Mouse (Mus musculus): Measurements from ENCODE around the gene Phip. TPM values are rescaled to one million over a fixed set of nuclear protein-coding genes. Genes with fewer than 3 reads are reported as not detected.
A peak's percentile ranks its signal among the peaks of the same experiment; 100 is the strongest.

The Phip gene
- polyA plus RNA-seq, 1 experiment from 2014 or later = 145 TPM

- Histone ChIP-seq H3K4me1 (ENCODE audit: control insufficient read depth, insufficient read depth, low read length) (0 out of 2 replicates have a peak, but pooled peaks cover 2% of the 10 kb centered on the region), H3K9ac (ENCODE audit: low read length) (peak overlapping the region; percentile 99), H3K36me3 (ENCODE audit: control insufficient read depth, insufficient read depth, low read length) (no peaks in the 10 kb centered on the region), H3K9me3 (ENCODE audit: control insufficient read depth, low read length) (no peaks in the 10 kb centered on the region), H3K27me3 (ENCODE audit: control insufficient read depth, insufficient read depth, low read length) (no peaks in the 10 kb centered on the region), H3K4me3 (ENCODE audit: low read depth, low read length) (peak overlapping the region; percentile 84), H3K4me2 (ENCODE audit: low read depth, severe bottlenecking) (peak overlapping the region; percentile 31; the same call in 1 of the 2 replicates), H3K27ac (replicated peaks; ENCODE audit: low read depth, low read length) (peak overlapping the region; percentile 99)
- ATAC-seq (ENCODE audit: insufficient number of reproducible peaks, low FRiP score, low TSS enrichment, low read depth) = peak; percentile 22
- 0% methylated on average over 28 of the region's 61 CpGs for WGBS
- no peak for DNase-seq (ENCODE audit: low spot score)
These were observed 364 bp downstream of the Phip start for GRCm38 (mm10) chr9:82974962-82975341.

- H3K4me2 ChIP-seq (ENCODE audit: low read depth, severe bottlenecking) = peak overlapping the region; percentile 31
- H3K9me3 ChIP-seq (ENCODE audit: control insufficient read depth, low read length) = no peaks in the 10 kb centered on the region
- 0 out of 2 replicates have a peak, but pooled peaks cover 2% of the 10 kb centered on the region for H3K4me1 ChIP-seq (ENCODE audit: control insufficient read depth, insufficient read depth, low read length)
- no peaks in the 10 kb centered on the region for H3K36me3 ChIP-seq (ENCODE audit: control insufficient read depth, insufficient read depth, low read length)
- H3K27ac ChIP-seq (replicated peaks; ENCODE audit: low read depth, low read length) = peak overlapping the region; percentile 99
- peak; percentile 90 for DNase-seq (ENCODE audit: low spot score)
- peak; percentile 85 for ATAC-seq (ENCODE audit: insufficient number of reproducible peaks, low FRiP score, low TSS enrichment, low read depth)
- no peaks in the 10 kb centered on the region for H3K27me3 ChIP-seq (ENCODE audit: control insufficient read depth, insufficient read depth, low read length)
- peak overlapping the region; percentile 84 for H3K4me3 ChIP-seq (ENCODE audit: low read depth, low read length)
- H3K9ac ChIP-seq (ENCODE audit: low read length) = peak overlapping the region; percentile 99
- under 1% methylated on average over 54 of the region's 75 CpGs for WGBS
These were observed 992 bp downstream of the Phip start for GRCm38 (mm10) chr9:82974187-82974861.

GRCm38 (mm10) chr9:82973321-82973892 is 1.9 kb downstream of the Phip start:
- Histone ChIP-seq H3K4me3 (ENCODE audit: low read depth, low read length) (peak overlapping the region; percentile 84), H3K27me3 (ENCODE audit: control insufficient read depth, insufficient read depth, low read length) (no peaks in the 10 kb centered on the region), H3K27ac (replicated peaks; ENCODE audit: low read depth, low read length) (no peak overlapping the region), H3K9me3 (ENCODE audit: control insufficient read depth, low read length) (no peaks in the 10 kb centered on the region), H3K4me1 (ENCODE audit: control insufficient read depth, insufficient read depth, low read length) (0 out of 2 replicates have a peak, but pooled peaks cover 2% of the 10 kb centered on the region), H3K36me3 (ENCODE audit: control insufficient read depth, insufficient read depth, low read length) (no peaks in the 10 kb centered on the region), H3K4me2 (ENCODE audit: low read depth, severe bottlenecking) (peak overlapping the region; percentile 64), H3K9ac (ENCODE audit: low read length) (peak overlapping the region; percentile 99)
- ATAC-seq (ENCODE audit: insufficient number of reproducible peaks, low FRiP score, low TSS enrichment, low read depth) = no peak
- 38% methylated on average over 8 of the region's 8 CpGs for WGBS
- DNase-seq (ENCODE audit: low spot score) = peak; percentile 31

GRCm38 (mm10) chr9:82971433-82971832 is 3.9 kb downstream of the Phip start:
- H3K36me3 ChIP-seq (ENCODE audit: control insufficient read depth, insufficient read depth, low read length) = no peaks in the 10 kb centered on the region
- WGBS = 85% methylated on average over 1 of the region's 1 CpGs
- no peak overlapping the region for H3K9ac ChIP-seq (ENCODE audit: low read length)
- ATAC-seq (ENCODE audit: insufficient number of reproducible peaks, low FRiP score, low TSS enrichment, low read depth) (no peak), DNase-seq (ENCODE audit: low spot score) (no peak)
- H3K27ac ChIP-seq (replicated peaks; ENCODE audit: low read depth, low read length) = no peak overlapping the region
- no peaks in the 10 kb centered on the region for H3K9me3 ChIP-seq (ENCODE audit: control insufficient read depth, low read length)
- no peak overlapping the region for H3K4me3 ChIP-seq (ENCODE audit: low read depth, low read length)
- H3K27me3 ChIP-seq (ENCODE audit: control insufficient read depth, insufficient read depth, low read length) = no peaks in the 10 kb centered on the region
- 0 out of 2 replicates have a peak, but pooled peaks cover 2% of the 10 kb centered on the region for H3K4me1 ChIP-seq (ENCODE audit: control insufficient read depth, insufficient read depth, low read length)
- no peak overlapping the region for H3K4me2 ChIP-seq (ENCODE audit: low read depth, severe bottlenecking)

GRCm38 (mm10) chr9:82967076-82967621 is 8.2 kb downstream of the Phip start:
- H3K4me2 ChIP-seq (ENCODE audit: low read depth, severe bottlenecking) = no peak overlapping the region
- H3K36me3 ChIP-seq (ENCODE audit: control insufficient read depth, insufficient read depth, low read length) = peaks cover 4% of the 10 kb centered on the region; the same call in 1 of the 2 replicates

GRCm38 (mm10) chr9:82963981-82964380 is 11.3 kb downstream of the Phip start:
- H3K4me3 ChIP-seq (ENCODE audit: low read depth, low read length) = no peak overlapping the region
- H3K27me3 ChIP-seq (ENCODE audit: control insufficient read depth, insufficient read depth, low read length) = no peaks in the 10 kb centered on the region
- H3K4me1 ChIP-seq (ENCODE audit: control insufficient read depth, insufficient read depth, low read length) = no peaks in the 10 kb centered on the region
- 94% methylated on average over 4 of the region's 4 CpGs for WGBS
- peaks cover 6% of the 10 kb centered on the region; the same call in 1 of the 2 replicates for H3K36me3 ChIP-seq (ENCODE audit: control insufficient read depth, insufficient read depth, low read length)
- DNase-seq (ENCODE audit: low spot score) (no peak), ATAC-seq (ENCODE audit: insufficient number of reproducible peaks, low FRiP score, low TSS enrichment, low read depth) (no peak)
- no peak overlapping the region for H3K27ac ChIP-seq (replicated peaks; ENCODE audit: low read depth, low read length)
- no peak overlapping the region for H3K4me2 ChIP-seq (ENCODE audit: low read depth, severe bottlenecking)
- no peaks in the 10 kb centered on the region for H3K9me3 ChIP-seq (ENCODE audit: control insufficient read depth, low read length)
- no peak overlapping the region for H3K9ac ChIP-seq (ENCODE audit: low read length)

More at GRCm38 (mm10) chr9:82967076-82967621, 8.2 kb downstream of the Phip start:
- DNase-seq (ENCODE audit: low spot score) = no peak
- Histone ChIP-seq H3K9ac (ENCODE audit: low read length) (no peak overlapping the region), H3K9me3 (ENCODE audit: control insufficient read depth, low read length) (no peaks in the 10 kb centered on the region), H3K4me1 (ENCODE audit: control insufficient read depth, insufficient read depth, low read length) (no peaks in the 10 kb centered on the region), H3K4me3 (ENCODE audit: low read depth, low read length) (no peak overlapping the region), H3K27me3 (ENCODE audit: control insufficient read depth, insufficient read depth, low read length) (no peaks in the 10 kb centered on the region), H3K27ac (replicated peaks; ENCODE audit: low read depth, low read length) (no peak overlapping the region)
- no peak for ATAC-seq (ENCODE audit: insufficient number of reproducible peaks, low FRiP score, low TSS enrichment, low read depth)
- WGBS = 91% methylated on average over 8 of the region's 8 CpGs

- H3K9me3 ChIP-seq (ENCODE audit: control insufficient read depth, low read length) = no peaks in the 10 kb centered on the region
- ATAC-seq (ENCODE audit: insufficient number of reproducible peaks, low FRiP score, low TSS enrichment, low read depth) = no peak
- no peak for DNase-seq (ENCODE audit: low spot score)
- WGBS = 57% methylated on average over 2 of the region's 2 CpGs
- H3K27ac ChIP-seq (replicated peaks; ENCODE audit: low read depth, low read length) = no peak overlapping the region
- H3K9ac ChIP-seq (ENCODE audit: low read length) = no peak overlapping the region
- H3K36me3 ChIP-seq (ENCODE audit: control insufficient read depth, insufficient read depth, low read length) = peaks cover 8% of the 10 kb centered on the region; the same call in 1 of the 2 replicates
- no peak overlapping the region for H3K4me3 ChIP-seq (ENCODE audit: low read depth, low read length)
- H3K4me2 ChIP-seq (ENCODE audit: low read depth, severe bottlenecking) = no peak overlapping the region
- H3K27me3 ChIP-seq (ENCODE audit: control insufficient read depth, insufficient read depth, low read length) = no peaks in the 10 kb centered on the region
- H3K4me1 ChIP-seq (ENCODE audit: control insufficient read depth, insufficient read depth, low read length) = no peaks in the 10 kb centered on the region
These were observed 14.0 kb downstream of the Phip start for GRCm38 (mm10) chr9:82961352-82961751.

- no peaks in the 10 kb centered on the region for H3K27me3 ChIP-seq (ENCODE audit: control insufficient read depth, insufficient read depth, low read length)
- H3K4me3 ChIP-seq (ENCODE audit: low read depth, low read length) = no peak overlapping the region
- peaks cover 5% of the 10 kb centered on the region; the same call in 1 of the 2 replicates for H3K36me3 ChIP-seq (ENCODE audit: control insufficient read depth, insufficient read depth, low read length)
- H3K4me1 ChIP-seq (ENCODE audit: control insufficient read depth, insufficient read depth, low read length) = no peaks in the 10 kb centered on the region
- no peak overlapping the region for H3K27ac ChIP-seq (replicated peaks; ENCODE audit: low read depth, low read length)
- no peak for ATAC-seq (ENCODE audit: insufficient number of reproducible peaks, low FRiP score, low TSS enrichment, low read depth)
- no peaks in the 10 kb centered on the region for H3K9me3 ChIP-seq (ENCODE audit: control insufficient read depth, low read length)
- WGBS = 64% methylated on average over 4 of the region's 4 CpGs
- no peak for DNase-seq (ENCODE audit: low spot score)
- H3K4me2 ChIP-seq (ENCODE audit: low read depth, severe bottlenecking) = no peak overlapping the region
- H3K9ac ChIP-seq (ENCODE audit: low read length) = no peak overlapping the region
These were observed 20.0 kb downstream of the Phip start for GRCm38 (mm10) chr9:82955267-82955666.

All from limb, embryonic 11.5 days (tissue).